Mouse (Mus musculus): ENCODE results near the gene Rbl1.
"Not testable (repeated sequence)": the region's sequence is repeated elsewhere in the genome, so short reads cannot be mapped to it uniquely, and the experiment has no call there.

Rbl1 gene

GRCm38 (mm10) chr2:157204366-157205218 lies at the start of gene Rbl1:
TSS of gene Rbl1 (minus strand) at chr2:157204534.
- DNase-seq (ENCODE audit: low spot score in 2 of 2) = peak; percentile 87 to 91

GRCm38 (mm10) chr2:157248111-157248510 lies 43.8 kb upstream of the Rbl1 start:
- DNase-seq (ENCODE audit: low spot score in 2 of 2) = no peak

- DNase-seq (ENCODE audit: low spot score in 2 of 2) = no peak
These were observed 41.3 kb upstream of the Rbl1 start for GRCm38 (mm10) chr2:157245603-157246002.

GRCm38 (mm10) chr2:157245001-157245400 lies 40.7 kb upstream of the Rbl1 start:
- no peak for DNase-seq (ENCODE audit: low spot score in 2 of 2)

GRCm38 (mm10) chr2:157235946-157236345 lies 31.6 kb upstream of the Rbl1 start:
- no peak for DNase-seq (ENCODE audit: low spot score in 2 of 2)

- not testable (repeated sequence) for DNase-seq (ENCODE audit: low spot score in 2 of 2)
These were observed 17.6 kb upstream of the Rbl1 start for GRCm38 (mm10) chr2:157221916-157222315.

- DNase-seq (ENCODE audit: low spot score in 2 of 2) = no peak
These were observed 15.8 kb upstream of the Rbl1 start for GRCm38 (mm10) chr2:157220108-157220507.

GRCm38 (mm10) chr2:157211731-157212130 lies 7.4 kb upstream of the Rbl1 start:
- no peak for DNase-seq (ENCODE audit: low spot score in 2 of 2)

- peak; percentile 10 to 13 for DNase-seq (ENCODE audit: low spot score in 2 of 2)
These were observed 622 bp downstream of the Rbl1 start for GRCm38 (mm10) chr2:157203459-157204365.

- no peak for DNase-seq (ENCODE audit: low spot score in 2 of 2)
These were observed 1.3 kb downstream of the Rbl1 start for GRCm38 (mm10) chr2:157203026-157203425.

- DNase-seq (ENCODE audit: low spot score in 2 of 2) = no peak
These were observed 2.0 kb downstream of the Rbl1 start for GRCm38 (mm10) chr2:157202361-157202760.

GRCm38 (mm10) chr2:157201081-157201830 lies 3.1 kb downstream of the Rbl1 start:
- peak in 1 of 2 experiments; percentile 3 for DNase-seq (ENCODE audit: low spot score in 2 of 2)

GRCm38 (mm10) chr2:157198405-157198804 lies 5.9 kb downstream of the Rbl1 start:
- DNase-seq (ENCODE audit: low spot score in 2 of 2) = not testable (repeated sequence)

- no peak for DNase-seq (ENCODE audit: low spot score in 2 of 2)
These were observed 13.7 kb downstream of the Rbl1 start for GRCm38 (mm10) chr2:157190651-157191050.

GRCm38 (mm10) chr2:157187223-157187622 lies 17.1 kb downstream of the Rbl1 start:
- peak in 1 of 2 experiments; percentile 10 for DNase-seq (ENCODE audit: low spot score in 2 of 2)

GRCm38 (mm10) chr2:157186504-157186903 lies 17.8 kb downstream of the Rbl1 start:
- DNase-seq (ENCODE audit: low spot score in 2 of 2) = no peak

- DNase-seq (ENCODE audit: low spot score in 2 of 2) = no peak
These were observed 19.2 kb downstream of the Rbl1 start for GRCm38 (mm10) chr2:157185022-157185660.

- DNase-seq (ENCODE audit: low spot score in 2 of 2) = no peak
These were observed 26.2 kb downstream of the Rbl1 start for GRCm38 (mm10) chr2:157178167-157178566.

GRCm38 (mm10) chr2:157176248-157176647 lies 28.1 kb downstream of the Rbl1 start:
- DNase-seq (ENCODE audit: low spot score in 2 of 2) = no peak

GRCm38 (mm10) chr2:157174416-157174815 lies 29.9 kb downstream of the Rbl1 start:
- DNase-seq (ENCODE audit: low spot score in 2 of 2) = no peak

- no peak for DNase-seq (ENCODE audit: low spot score in 2 of 2)
These were observed 30.8 kb downstream of the Rbl1 start for GRCm38 (mm10) chr2:157173555-157173954.
